Mouse (Mus musculus) retina, postnatal 1 day (tissue): Measurements from ENCODE around the gene Sh3bgrl2.

Source experiments
- DNase-seq: peaks from one replicate; pipeline ENCODE4 v3.0.0-alpha.2; 2012

Gene Sh3bgrl2

DNA sequence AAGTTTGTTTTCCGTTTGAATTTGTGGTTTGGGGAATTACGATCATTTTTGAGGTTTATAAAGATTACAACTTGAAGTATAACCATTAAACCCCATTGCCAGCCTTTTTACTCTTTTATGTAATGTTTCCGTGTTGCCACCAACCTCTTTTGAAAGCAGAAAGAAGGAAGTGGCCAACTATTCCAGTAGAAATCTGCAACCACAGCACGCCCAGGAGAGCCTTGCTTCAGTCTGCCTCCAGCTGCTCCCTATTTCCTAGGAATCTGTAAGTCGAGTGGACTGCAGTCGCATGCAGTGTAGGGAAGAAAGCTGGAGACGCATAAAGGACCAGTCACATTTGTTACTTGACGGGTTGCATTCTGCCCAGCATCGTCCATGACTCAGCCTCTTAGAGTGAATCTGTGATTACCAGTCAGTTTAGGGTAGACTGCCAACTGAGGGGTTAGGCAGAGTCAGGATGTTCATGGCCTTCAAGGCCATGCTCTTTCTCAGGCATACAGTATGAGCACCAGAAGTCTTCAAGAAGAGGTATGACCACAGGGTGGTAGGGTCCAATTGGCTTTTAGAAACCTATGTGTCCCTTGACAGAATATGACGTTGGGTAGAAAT, 43.8 kb downstream of the Sh3bgrl2 start:
- no peak for DNase-seq

DNA sequence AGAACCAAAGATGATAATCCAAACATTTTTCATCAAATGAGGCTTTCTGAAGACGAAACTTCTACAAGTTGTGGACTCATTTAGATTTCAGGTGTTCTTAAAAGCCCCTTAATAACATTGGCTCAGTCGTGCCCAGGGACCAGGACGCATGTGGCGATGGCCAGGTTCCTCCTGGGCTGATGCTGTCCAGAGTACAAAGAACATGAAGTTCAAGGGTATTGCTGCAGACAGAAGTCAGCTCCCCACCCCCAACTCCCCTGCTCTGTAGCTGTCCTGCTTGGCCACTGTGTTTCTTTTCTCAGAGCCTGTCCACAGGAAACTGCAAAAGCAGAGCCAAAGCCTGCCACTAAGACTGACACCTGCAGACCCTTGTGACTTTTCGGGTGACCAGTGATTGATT, 45.7 kb downstream of the Sh3bgrl2 start:
- no peak for DNase-seq

DNA sequence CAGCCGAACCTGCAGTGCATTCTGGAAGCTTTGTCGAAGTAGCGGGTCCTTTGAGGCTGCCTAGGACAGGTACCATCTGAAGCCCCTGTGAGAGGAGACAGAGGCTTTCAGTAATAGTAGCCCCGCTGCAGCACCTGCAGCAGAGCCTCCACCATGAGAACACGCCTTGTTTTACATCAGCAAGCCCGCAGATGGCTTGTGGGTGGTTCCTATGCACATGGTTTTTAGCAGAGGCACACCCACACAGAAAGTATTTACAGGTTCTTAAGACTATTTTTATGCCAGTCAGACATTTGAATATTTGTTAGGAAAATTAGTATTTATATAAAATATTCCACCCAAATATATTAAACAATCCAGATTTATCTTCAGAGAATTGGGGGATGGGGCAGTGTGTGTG, 48.0 kb downstream of the Sh3bgrl2 start:
- no peak for DNase-seq

DNA sequence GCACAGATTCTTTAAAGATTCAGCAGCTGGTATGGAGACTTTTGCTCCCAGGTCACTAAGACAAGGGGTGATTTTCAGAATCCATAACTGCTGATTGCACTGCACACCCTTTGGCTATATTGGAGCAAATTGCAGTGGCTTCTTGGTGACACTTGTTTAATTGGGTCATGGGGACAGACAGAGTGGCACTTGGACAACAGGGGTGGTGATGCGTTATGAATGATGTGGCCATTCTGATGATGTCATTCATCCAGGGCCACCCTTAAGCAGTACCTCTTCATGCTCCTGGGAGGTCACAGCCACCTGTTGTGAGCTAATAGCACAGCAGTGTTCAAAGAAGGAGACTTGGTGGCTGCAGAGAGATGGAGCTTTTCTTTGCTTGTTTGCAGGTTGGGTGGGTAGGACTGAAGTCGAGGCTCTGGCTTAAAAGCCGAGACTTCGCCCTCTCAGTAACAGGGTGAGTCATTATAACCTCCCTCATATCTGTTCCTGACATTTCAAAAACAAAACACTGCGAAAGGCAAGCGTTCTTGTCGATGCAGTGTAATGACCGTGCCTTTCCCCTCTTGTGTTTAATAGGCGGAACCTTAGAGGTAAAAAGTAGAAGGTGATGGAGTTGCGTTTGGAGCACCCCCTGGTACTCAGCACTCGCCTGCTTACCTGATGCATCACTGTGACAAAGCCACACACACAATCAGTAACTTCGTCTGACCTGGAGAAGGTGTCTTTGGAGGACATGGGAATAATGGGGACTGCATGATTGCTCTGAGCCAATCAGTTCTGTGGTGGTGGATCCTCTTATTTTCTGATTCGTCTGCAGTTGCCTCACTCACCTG, 48.7 kb downstream of the Sh3bgrl2 start:
- peak; percentile 88 for DNase-seq

DNA sequence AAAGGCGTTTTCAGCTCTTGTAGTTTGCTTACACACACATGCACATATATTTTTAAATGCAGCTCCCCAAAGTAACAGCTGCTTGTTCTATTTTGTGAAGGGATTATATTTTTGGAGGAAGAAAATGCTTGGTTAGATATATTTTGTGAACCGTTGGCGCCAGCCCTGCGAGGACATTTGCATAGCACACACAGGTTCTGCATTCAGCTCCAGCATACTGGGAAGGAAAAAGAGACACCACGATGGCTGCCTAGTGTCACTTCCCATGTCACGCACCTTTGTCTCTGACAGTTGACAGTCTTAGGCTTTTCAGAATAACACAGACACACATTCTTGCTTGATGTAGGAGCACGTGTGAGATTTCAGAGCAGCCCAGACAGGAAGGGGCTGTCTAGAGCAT, 49.9 kb downstream of the Sh3bgrl2 start:
- no peak for DNase-seq

DNA sequence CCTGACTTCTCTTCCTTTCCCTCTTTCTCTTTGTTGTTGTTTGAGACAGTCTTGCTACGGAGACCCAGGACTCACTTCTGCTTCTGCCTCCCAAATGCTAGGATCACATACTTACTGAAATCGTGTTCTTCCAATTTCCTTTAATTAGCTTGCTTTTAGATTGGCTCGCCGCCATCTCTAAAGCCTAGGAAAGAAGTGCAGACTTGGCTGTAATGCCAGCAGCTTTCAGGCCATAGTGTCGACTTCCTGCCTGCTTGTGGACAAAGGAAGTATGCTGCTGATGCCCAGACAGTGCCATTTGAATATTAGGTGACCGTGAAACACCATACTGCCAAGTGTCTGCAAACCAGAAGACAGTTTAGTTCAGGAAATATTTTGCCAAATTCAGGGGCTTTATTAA, 51.4 kb downstream of the Sh3bgrl2 start:
- DNase-seq, result no peak

DNA sequence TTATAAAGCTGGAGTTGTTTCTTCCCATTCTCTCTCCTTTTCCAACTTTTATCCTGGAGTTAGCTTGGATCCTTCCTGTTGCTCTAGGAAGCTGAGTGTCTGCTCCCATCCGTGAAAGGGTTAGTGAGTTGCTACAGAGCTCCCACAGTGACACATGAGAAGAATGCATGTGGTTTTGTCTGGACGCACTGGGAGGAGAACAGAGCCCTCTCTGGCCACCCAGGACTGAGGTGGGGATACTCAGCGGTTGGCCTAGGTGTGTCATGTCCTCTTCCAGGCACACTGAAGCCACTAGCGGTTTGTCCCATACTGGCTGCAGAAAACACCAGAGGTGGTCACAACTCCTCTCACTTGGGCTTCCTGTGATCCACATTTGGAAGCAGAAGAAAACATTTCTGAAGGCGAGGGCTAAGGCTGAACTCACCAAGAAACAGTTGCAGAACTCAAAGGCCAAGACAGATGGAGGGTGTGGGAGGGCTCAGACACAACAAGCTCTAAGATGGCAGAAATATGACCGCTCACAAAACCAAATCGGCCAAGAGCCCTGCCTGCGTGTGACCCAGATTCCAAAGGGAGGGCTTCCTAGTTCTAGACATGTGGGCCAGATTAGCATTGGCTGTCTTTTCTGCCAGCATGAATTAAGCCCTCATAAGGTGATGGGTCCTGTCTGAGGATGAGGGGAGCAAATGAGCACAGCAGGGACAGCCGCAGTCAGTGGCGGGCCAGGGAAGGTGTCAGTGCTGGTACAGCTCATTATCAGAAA, 52.3 kb downstream of the Sh3bgrl2 start:
- DNase-seq, result peak; percentile 94

DNA sequence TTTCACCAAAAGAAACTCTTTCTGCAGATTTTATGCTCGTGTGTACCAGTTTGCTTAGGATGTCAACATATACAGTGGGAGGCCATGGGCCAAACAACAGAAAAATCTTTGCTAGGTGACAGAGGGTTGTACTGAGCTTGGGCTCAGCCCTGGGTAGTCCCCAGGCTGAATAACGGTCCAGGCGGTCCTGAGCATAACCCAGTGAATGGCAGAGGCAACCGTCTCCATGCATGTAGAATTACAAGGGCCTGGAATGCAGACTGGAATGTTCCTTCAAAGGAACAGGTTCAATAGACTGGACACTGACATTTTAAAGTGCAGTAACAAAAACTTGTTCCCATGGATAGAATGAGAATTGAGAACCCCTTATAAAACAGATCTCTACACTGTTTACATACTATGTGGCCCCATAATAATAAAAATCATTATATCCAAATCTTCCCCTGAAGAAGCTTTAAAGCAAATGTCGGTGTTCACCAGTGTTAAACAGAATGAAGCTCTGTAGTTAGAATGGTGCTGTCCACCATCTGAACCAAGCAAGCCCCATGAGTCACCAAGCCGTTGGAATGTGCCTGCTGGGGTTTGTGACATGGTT, 54.1 kb downstream of the Sh3bgrl2 start:
- no peak for DNase-seq

DNA sequence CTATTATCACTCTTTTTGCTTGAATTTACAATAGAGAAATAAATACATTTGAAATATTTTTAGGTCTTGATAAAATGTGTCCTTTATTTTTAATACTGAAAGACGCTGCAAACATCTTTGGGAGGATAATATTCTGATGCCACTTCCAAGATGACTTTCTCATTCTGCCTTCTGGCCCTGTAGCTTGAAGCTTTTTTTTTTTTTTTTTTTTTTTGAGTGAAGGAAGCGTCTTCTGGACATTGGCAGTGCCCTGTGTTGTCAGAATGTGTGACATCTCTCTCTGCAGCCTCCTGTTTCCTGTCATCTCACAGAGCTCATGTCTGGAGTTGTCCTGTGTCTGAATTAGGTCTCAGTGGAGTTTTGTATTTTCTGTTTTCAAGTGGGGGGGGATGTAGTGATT, 55.0 kb downstream of the Sh3bgrl2 start:
- no peak for DNase-seq

DNA sequence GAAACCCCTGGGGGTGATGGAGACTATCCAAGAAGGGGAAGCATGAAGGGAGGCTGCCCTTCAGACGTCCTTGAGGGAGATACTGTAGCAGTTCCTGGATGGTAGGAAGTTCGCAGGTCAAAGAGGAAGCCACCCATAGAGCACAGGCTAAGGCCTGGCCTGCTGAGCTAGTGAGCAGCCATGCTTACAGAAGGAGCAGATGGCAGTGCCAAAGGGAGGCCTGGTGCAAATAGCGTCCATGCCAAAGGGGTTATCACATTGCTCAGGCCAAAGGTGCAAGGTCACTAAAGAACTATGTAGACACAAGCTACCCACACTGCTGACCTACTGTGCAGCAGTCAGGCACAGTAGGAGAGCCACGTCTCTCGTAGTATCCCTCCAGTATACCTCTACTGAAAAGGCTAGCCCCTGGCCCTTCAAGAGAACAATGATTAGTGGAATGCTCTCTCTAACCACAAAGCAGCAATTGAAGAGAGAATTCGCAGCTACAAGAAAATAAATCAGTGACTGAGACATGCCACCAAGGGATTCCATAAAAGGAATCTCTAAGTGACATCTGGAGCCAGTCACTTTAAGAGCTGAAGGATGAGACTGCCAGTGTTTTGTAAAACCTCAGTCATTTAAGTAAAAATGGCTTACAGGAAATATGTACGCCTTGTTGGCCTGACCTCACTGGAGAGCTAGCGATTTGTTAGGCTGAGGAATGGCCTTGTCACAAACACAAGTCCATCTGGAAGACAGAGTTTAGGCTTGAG, 57.9 kb downstream of the Sh3bgrl2 start:
- DNase-seq, result no peak

DNA sequence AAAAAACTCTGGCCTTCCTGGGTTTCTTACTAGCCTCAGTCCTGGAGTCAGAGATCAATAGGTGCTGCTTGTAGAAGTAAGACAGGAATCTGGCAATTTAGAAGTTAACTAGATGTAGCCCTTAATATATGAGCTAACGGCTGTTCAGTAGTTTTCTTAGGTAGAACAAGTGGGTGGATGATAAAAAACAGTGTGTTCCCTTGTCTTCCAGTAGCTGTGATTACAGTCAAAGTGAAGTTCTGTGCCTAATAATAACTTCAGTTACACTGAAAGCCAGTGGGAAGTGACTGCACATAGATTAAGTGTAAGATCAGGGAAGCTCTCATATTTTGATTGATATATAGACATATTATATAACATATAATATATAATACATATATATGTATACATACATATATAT, 60.0 kb downstream of the Sh3bgrl2 start:
- no peak for DNase-seq

DNA sequence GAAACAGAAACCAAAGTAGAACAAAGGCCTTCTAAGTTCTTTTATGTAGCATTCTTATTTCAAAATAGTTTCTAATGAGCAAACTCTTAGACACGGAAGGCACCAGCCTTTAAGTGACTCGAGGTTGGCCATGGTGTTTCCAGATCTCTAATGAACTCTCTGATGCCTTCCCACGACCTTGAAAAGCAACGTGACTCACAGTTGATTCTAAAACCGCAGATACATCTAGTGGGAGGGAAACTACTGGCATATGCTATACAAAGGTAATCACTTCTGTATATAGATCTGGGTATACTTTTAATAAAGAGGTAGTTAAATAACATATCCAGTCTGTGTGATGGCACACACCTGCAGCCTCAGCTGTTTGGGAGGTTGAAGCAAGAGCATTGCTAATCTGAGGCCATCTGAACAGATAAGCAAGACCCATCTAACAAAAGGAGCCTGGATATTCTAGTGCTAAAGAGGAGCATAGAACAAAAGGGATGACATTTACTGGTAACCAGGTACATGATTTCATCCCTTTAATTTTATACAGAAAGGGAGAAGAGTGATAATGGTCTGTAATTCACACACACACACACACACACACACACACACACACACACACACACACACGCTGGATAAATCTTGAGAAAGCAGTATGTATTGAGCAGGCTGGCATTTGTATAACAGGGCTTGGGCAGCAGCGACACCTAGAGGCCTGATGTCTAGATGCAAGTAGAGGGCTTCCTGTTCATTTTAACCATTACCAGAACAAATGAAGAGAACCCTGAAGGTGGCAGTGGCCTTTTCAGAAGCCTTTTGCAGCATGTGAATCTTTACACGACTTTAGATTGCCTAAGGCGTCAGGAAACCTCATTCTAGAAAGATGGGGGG, 61.5 kb downstream of the Sh3bgrl2 start:
- peak; percentile 94 for DNase-seq

DNA sequence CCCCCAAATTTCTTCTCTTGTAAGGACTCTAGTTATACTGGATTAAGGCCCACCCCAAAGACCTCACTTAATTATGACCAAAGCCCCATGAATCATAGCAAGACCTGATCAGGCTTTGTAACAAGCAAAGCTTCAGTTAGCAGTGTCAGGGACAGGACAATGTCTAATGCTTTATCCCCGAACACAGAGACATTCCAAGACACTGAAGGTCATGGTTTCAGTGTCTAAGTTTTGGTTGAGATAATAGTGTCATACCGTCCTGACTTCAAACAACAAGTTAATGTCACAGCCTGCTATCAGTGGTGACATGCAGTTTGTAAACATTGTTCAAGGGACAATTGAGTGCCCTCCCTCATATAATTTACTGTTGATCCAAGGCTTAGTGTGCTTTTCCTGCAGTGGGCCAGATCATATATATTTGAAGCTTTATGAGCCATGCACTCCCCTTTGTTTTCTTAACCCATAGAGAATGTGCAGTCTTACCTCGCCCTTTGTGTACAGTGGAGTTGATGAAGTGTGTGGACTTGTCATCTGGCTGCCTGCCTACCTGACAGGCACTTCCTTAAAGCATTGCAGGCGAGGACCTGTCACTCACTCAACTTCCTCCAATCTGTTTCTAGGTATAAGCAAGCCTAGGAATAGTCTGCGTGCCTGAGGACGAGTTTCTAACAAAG, 67.9 kb downstream of the Sh3bgrl2 start:
- no peak for DNase-seq

DNA sequence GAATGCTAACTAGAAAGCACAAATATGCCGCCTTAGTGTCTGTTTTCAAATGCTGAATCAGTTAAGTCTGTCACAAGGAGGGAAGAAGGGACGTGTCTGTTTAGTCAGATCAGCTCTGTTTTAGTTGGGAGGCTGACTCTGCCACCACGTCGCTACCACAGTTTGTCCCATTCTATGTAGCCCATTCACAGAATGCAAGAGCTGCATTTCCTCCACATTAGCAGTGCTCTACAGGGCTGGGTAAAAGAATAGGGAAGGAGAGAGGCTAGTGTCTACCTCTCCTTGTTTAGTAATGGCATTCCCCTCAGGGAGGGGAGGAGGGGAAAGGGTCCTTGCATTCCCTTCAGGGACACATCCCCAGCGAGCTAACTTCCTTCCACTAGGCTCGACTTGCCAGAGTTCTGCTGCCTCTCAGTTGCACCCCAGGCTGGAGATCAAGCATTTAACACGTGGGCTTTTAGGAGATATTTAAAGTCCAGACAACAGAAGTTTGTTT, 68.5 kb downstream of the Sh3bgrl2 start:
- no peak for DNase-seq

DNA sequence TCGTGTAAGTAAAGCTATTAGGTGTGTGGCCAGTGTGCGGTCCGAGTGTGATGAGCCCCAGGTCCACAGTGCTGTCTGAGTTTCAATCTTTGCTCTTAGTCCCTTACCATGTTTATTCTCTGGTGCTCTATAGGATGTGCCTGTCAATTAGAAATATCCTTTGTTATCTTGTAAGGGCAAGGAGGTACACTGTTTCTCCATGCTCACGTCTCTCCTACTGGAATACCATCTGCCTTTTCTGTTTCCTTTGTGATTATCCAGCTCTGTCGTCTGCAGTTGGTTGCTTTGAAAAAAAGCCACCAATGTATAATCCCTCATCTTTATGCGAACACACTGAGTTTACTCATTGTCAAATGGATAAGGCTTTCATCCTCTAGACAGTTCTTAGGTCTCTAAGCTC, 75.3 kb downstream of the Sh3bgrl2 start:
- peak; percentile 25 for DNase-seq

DNA sequence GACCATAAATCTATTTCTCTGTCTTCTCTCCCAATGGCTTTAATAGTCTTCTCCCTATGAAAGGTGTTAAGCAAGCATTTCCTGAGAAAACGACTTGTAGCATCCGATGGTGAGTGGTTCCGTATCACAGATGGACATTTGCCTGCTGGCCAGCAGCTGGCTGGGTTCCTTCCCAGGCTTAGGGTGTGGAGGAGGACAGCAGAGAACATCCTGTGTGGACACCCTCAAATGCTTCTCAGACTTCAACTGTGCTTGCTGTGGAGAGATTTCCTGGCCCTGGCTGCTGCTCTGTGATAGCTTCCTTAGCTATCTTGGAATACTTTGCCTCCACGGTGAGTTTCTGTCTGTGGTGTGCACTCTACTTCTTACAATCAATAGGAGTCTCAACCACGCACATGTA, 76.1 kb downstream of the Sh3bgrl2 start:
- DNase-seq, result no peak

DNA sequence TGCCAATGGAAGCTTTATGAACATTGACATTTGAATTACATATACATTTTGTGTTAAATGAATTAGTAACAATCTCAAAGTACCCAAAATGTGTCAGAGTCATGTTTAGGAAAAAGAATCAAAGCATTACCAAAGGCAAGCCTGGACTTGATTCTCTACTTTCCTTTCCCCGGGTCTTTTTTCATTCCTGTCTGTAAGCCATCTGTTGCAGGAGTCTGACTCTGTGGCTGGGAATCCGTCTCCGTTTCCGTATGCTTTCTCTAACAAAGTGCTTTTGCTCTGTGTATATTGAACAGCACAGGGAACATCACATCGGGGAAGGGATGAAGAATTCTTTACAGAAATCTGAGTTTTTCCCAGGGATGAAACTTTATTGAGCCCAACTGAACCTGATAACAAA, 77.0 kb downstream of the Sh3bgrl2 start:
- no peak for DNase-seq

DNA sequence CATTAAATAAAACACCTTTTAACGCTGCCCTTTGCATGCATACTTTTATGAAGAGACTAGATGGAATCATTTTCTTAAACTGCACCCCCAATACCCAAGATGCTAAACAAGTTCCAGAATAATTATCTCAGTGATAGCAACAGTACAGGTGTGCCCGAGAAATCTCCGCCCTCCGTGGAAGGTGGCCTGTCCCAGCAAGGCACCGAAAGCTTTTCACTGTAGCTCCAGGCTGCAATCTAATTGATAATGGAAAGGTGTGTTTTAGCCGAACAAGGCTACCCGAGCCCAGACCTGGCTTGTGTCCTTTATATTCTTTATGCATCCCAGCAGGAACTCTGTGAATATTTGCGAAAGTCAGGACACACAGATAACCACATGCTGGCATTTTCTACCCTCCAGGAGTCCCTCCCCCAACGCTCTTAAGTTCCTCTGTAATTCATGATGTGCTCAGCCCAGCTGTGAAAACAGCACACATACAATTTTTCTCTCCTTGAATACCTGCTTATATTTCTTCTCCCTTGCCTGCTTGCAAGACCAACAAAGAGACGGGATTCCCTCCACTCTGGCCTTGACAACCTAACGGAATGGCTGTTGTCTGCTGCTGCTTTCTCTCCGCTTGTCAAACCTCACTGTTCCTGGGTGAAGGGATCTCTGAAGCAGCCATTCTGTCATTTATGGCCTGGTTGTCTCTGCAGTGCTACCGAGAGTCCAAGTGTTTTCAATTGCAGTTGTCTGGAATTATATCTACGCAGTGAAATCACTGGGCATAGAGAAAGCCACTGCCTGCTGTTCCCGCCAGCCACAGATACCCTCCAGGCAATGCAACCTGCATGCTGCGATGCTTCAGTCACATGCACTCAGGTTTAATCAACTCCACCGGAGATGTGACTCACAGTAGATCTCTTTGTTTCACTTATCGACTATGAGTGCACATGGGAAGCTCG, 80.8 kb downstream of the Sh3bgrl2 start:
- DNase-seq, result peak; percentile 79

DNA sequence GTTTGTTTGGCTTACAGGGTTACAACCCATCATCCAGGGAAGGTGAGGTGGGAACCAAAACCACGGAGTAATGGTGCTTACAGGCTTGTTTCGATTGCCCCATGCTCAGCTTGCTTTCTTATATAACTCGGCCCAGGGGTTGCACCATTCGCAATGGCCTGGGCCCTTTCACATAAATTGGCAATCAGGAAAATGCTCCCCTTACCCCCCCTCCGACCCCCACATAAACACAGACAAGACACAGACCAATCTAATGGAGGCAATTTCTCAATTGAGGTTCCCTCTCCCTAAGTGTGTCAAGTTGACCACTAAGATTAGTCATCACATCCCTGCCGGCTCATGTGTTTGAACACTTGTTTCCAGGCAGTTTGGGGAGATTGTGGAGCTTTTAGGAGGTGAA, 82.2 kb downstream of the Sh3bgrl2 start:
- DNase-seq, result no peak

DNA sequence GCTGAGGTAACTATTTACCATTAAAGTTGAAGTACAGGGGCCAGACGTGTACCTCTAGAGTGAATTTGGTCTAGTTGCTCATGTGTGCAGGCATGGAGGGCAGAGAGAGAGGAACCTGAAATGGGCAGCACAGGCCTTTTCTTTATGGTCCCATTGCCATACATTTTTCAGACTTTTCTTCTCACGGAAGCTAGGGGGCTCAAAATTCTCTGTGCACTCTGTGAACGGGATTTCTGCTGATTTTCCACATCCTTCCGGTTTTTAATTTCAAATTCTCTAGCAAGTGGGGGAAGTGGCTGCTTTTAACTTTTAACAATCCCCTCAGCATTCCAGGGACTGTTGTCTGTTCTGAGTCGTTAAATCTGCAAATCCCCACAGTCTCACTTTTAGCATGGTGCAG, 83.8 kb downstream of the Sh3bgrl2 start:
- DNase-seq, result no peak
